Mouse (Mus musculus) liver, adult 2 months (tissue): ENCODE measurements around the gene Mtx3.

Source experiments
- CTCF ChIP-seq: fragments of 200-500 bp; IDR thresholded peaks from 2 replicates; pipeline ENCODE4 v1.5.1; 2011; ENCODE audit warnings: low read depth, low read length, control low read depth
- POLR2A ChIP-seq: fragments of 200-500 bp; IDR thresholded peaks from 2 replicates; pipeline ENCODE4 v1.6.1; 2011; ENCODE audit warnings: low read length, control low read depth; ENCODE audit not compliant: insufficient read depth; ENCODE audit errors: extremely low read depth

GRCm38 (mm10) chr13:92846438-92846837, 1.9 kb downstream of the Mtx3 start:
- TF ChIP-seq POLR2A (no peak), CTCF (no peak)
